Mouse (Mus musculus) layer of hippocampus, postnatal 25 days (tissue): ENCODE results near the gene Mtfr1l. TPM values are rescaled to one million over a fixed set of nuclear protein-coding genes. Genes with fewer than 3 reads are reported as not detected.
A peak's percentile ranks its signal among the peaks of the same experiment; 100 is the strongest.
"Not testable (repeated sequence)": the region's sequence is repeated elsewhere in the genome, so short reads cannot be mapped to it uniquely, and the experiment has no call there.

Source experiments
- DNase-seq, 2 experiments: peaks; one replicate each; pipeline ENCODE4 v3.0.0; 2022; ENCODE audit warnings: mixed read lengths in 2 of 2, low spot score in 1 of 2; ENCODE audit errors: extremely low spot score in 1 of 2
- microRNA-seq, 2 experiments: library from miRNA; unstranded; fragments of <30 nt; microRNA quantifications; one replicate each; pipeline ENCODE4 v1.2.0; 2021
- total RNA-seq, 2 experiments: library from RNA; stranded (reverse); gene quantifications; 2 replicates each; pipeline ENCODE4 v1.2.3; 2021

The Mtfr1l gene
- total RNA-seq, 2 experiments from 2014 or later, result 69.5 to 72.0 TPM

- no peak for DNase-seq
Observed at GRCm38 (mm10) chr4:134494780-134495545, 40.2 kb downstream of the Mtfr1l start.

- DNase-seq, result not testable (repeated sequence)
Observed at GRCm38 (mm10) chr4:134494161-134494560, 41.0 kb downstream of the Mtfr1l start.

GRCm38 (mm10) chr4:134491716-134492115 lies 43.5 kb downstream of the Mtfr1l start:
- no peak for DNase-seq

- no peak for DNase-seq
Observed at GRCm38 (mm10) chr4:134489986-134490665, 45.1 kb downstream of the Mtfr1l start.

- DNase-seq, result no peak
Observed at GRCm38 (mm10) chr4:134488211-134488610, 47.0 kb downstream of the Mtfr1l start.

GRCm38 (mm10) chr4:134485151-134485900 lies 49.9 kb downstream of the Mtfr1l start:
- DNase-seq, result no peak

GRCm38 (mm10) chr4:134484231-134484630 lies 51.0 kb downstream of the Mtfr1l start:
- no peak for DNase-seq

GRCm38 (mm10) chr4:134483696-134484095 lies 51.5 kb downstream of the Mtfr1l start:
- peak in 1 of 2 experiments; percentile 47 for DNase-seq

GRCm38 (mm10) chr4:134483078-134483688 lies 52.0 kb downstream of the Mtfr1l start:
- no peak for DNase-seq

- no peak for DNase-seq
Observed at GRCm38 (mm10) chr4:134482442-134482841, 52.7 kb downstream of the Mtfr1l start.

- no peak for DNase-seq
Observed at GRCm38 (mm10) chr4:134481270-134481669, 53.9 kb downstream of the Mtfr1l start.

- peak; percentile 54 to 84 for DNase-seq
Observed at GRCm38 (mm10) chr4:134480864-134481263, 54.3 kb downstream of the Mtfr1l start.

GRCm38 (mm10) chr4:134479839-134480238 lies 55.3 kb downstream of the Mtfr1l start:
- DNase-seq, result no peak

GRCm38 (mm10) chr4:134478031-134478430 lies 57.2 kb downstream of the Mtfr1l start:
- DNase-seq, result peak; percentile 97 to 98

- DNase-seq, result no peak
Observed at GRCm38 (mm10) chr4:134476899-134477298, 58.3 kb downstream of the Mtfr1l start.

Small RNAs within 50 kb of the gene (microRNA-seq; reads per million reads assigned to microRNA genes)
- 0 reads per million in 2 experiments for gene Mir6403

Other genes with a start within 250 kb of the Mtfr1l start
- 10 to 100 TPM; 15.2 to 16.7 TPM for gene Pdik1l, start 247.5 kb downstream of the Mtfr1l start, total RNA-seq
- not detected for gene Trim63, start 220.3 kb downstream of the Mtfr1l start, total RNA-seq
- under 1 TPM in 1 of 2 experiments, not detected in 1; 0.12 TPM for gene Slc30a2, start 192.2 kb downstream of the Mtfr1l start, total RNA-seq
- gene Extl1, start 151.5 kb downstream of the Mtfr1l start, total RNA-seq, result 10 to 100 TPM; 46.8 TPM
- 1 to 10 TPM; 5.0 to 7.6 TPM for gene Pafah2, start 139.1 kb downstream of the Mtfr1l start, total RNA-seq
- gene Stmn1, start 67.1 kb downstream of the Mtfr1l start, total RNA-seq, result 100 to 1,000 TPM; 338 to 387 TPM
- gene Paqr7, start 38.7 kb downstream of the Mtfr1l start, total RNA-seq, result 10 to 100 TPM; 53.2 to 66.7 TPM
- under 1 TPM in 1 of 2 experiments, not detected in 1; 0.57 TPM for gene Aunip, start 24.4 kb downstream of the Mtfr1l start, total RNA-seq
- gene Selenon, start 16.8 kb upstream of the Mtfr1l start, total RNA-seq, result 10 to 100 TPM; 15.5 to 16.5 TPM
- gene Man1c1, start 168.9 kb upstream of the Mtfr1l start, total RNA-seq, result 10 to 100 TPM; 20.9 to 22.3 TPM
- 1 to 10 TPM; 2.7 to 3.7 TPM for gene Ldlrap1, start 232.6 kb upstream of the Mtfr1l start, total RNA-seq